Mouse (Mus musculus) limb, embryonic 15.5 days (tissue): ENCODE measurements at regions not wholly inside any gene's neighbourhood (a gene's known extent, or its start where the extent isn't known, plus 50 kb on each side); places are given as distances from the start of the nearest gene placed in this dataset.

ENCODE experiments used
- ATAC-seq: fragments of 200-750 bp; cut with Nextera tagmentation; 2 replicates; pipeline ENCODE4 v1.8.0; 2017; ENCODE audit warnings: low read depth, moderate TSS enrichment; ENCODE audit not compliant: insufficient number of reproducible peaks, low FRiP score, low TSS enrichment
- H3K27ac ChIP-seq: fragments of 300-500 bp; sonication (generic); 2 replicates; pipeline ENCODE4 v1.5.1; 2015; ENCODE audit warnings: moderate library complexity, mild to moderate bottlenecking, inconsistent platforms
- H3K27me3 ChIP-seq: fragments of 300-500 bp; sonication (generic); 2 replicates; pipeline ENCODE4 v1.6.1; 2015; ENCODE audit warnings: inconsistent platforms
- H3K36me3 ChIP-seq: fragments of 300-500 bp; sonication (generic); 2 replicates; pipeline ENCODE4 v1.6.1; 2015; ENCODE audit warnings: inconsistent platforms
- H3K4me1 ChIP-seq: fragments of 300-500 bp; sonication (generic); 2 replicates; pipeline ENCODE4 v1.6.1; 2015; ENCODE audit warnings: inconsistent platforms
- H3K4me2 ChIP-seq: fragments of 300-500 bp; sonication (generic); 2 replicates; pipeline ENCODE4 v1.6.1; 2015; ENCODE audit warnings: mild to moderate bottlenecking, inconsistent platforms
- H3K4me3 ChIP-seq: fragments of 300-500 bp; sonication (generic); 2 replicates; pipeline ENCODE4 v1.5.1; 2015; ENCODE audit warnings: mild to moderate bottlenecking, inconsistent platforms
- H3K9ac ChIP-seq: fragments of 300-500 bp; sonication (generic); 2 replicates; pipeline ENCODE4 v1.6.1; 2015; ENCODE audit warnings: inconsistent platforms
- H3K9me3 ChIP-seq: fragments of 300-500 bp; sonication (generic); 2 replicates; pipeline ENCODE4 v1.6.1; 2016; ENCODE audit warnings: inconsistent platforms
- WGBS: fragments of 180-500 bp; shearing (Covaris S2); methylation state at CpG from one replicate; pipeline ENCODE4 v1.1.7; 2015; 5-methylcytosine and 5-hydroxymethylcytosine counted together

GRCm38 (mm10) chr10:97966931-97967330 lies 240.4 kb upstream of the C030005K15Rik start:
- no peak overlapping the region for H3K4me3 ChIP-seq
- no peaks in the 10 kb centered on the region for H3K36me3 ChIP-seq
- H3K4me2 ChIP-seq: no peak overlapping the region
- no peaks in the 10 kb centered on the region for H3K27me3 ChIP-seq
- no peak overlapping the region for H3K9ac ChIP-seq
- no peak for ATAC-seq
- WGBS: 60% methylated on average over 2 of the region's 2 CpGs
- no peaks in the 10 kb centered on the region for H3K4me1 ChIP-seq
- no peak overlapping the region for H3K27ac ChIP-seq
- H3K9me3 ChIP-seq: no peaks in the 10 kb centered on the region

- Histone ChIP-seq H3K4me1 (no peaks in the 10 kb centered on the region), H3K36me3 (no peaks in the 10 kb centered on the region), H3K9ac (no peak overlapping the region), H3K4me2 (no peak overlapping the region), H3K27me3 (no peaks in the 10 kb centered on the region), H3K9me3 (no peaks in the 10 kb centered on the region), H3K4me3 (no peak overlapping the region), H3K27ac (no peak overlapping the region)
- no peak for ATAC-seq
- 51% methylated on average over 4 of the region's 4 CpGs for WGBS
These were observed 280.5 kb upstream of the C030005K15Rik start for GRCm38 (mm10) chr10:98007037-98007436.

- no peaks in the 10 kb centered on the region for H3K36me3 ChIP-seq
- no peak for ATAC-seq
- no peaks in the 10 kb centered on the region for H3K9me3 ChIP-seq
- H3K4me2 ChIP-seq: no peak overlapping the region
- H3K27me3 ChIP-seq: no peaks in the 10 kb centered on the region
- no peak overlapping the region for H3K4me3 ChIP-seq
- no peak overlapping the region for H3K27ac ChIP-seq
- 14% methylated on average over 1 of the region's 1 CpGs for WGBS
- no peak overlapping the region for H3K9ac ChIP-seq
- H3K4me1 ChIP-seq: no peaks in the 10 kb centered on the region
These were observed 281.8 kb upstream of the C030005K15Rik start for GRCm38 (mm10) chr10:98008355-98008754.

GRCm38 (mm10) chr10:98012916-98013315 lies 286.4 kb upstream of the C030005K15Rik start:
- H3K27me3 ChIP-seq: no peaks in the 10 kb centered on the region
- no peak overlapping the region for H3K4me2 ChIP-seq
- no peak for ATAC-seq
- no peaks in the 10 kb centered on the region for H3K9me3 ChIP-seq
- WGBS: 77% methylated on average over 2 of the region's 2 CpGs
- H3K27ac ChIP-seq: no peak overlapping the region
- H3K4me1 ChIP-seq: no peaks in the 10 kb centered on the region
- H3K9ac ChIP-seq: no peak overlapping the region
- H3K36me3 ChIP-seq: no peaks in the 10 kb centered on the region
- H3K4me3 ChIP-seq: no peak overlapping the region

- Histone ChIP-seq H3K9ac (no peak overlapping the region), H3K27me3 (no peaks in the 10 kb centered on the region), H3K9me3 (no peaks in the 10 kb centered on the region), H3K4me3 (no peak overlapping the region), H3K27ac (no peak overlapping the region), H3K4me2 (no peak overlapping the region), H3K4me1 (no peaks in the 10 kb centered on the region), H3K36me3 (no peaks in the 10 kb centered on the region)
- 59% methylated on average over 10 of the region's 10 CpGs for WGBS
- no peak for ATAC-seq
These were observed 288.7 kb upstream of the C030005K15Rik start for GRCm38 (mm10) chr10:98014985-98015902.

GRCm38 (mm10) chr10:98016596-98017304 lies 290.2 kb upstream of the C030005K15Rik start:
- no peak overlapping the region for H3K4me2 ChIP-seq
- H3K27ac ChIP-seq: no peak overlapping the region
- H3K9me3 ChIP-seq: no peaks in the 10 kb centered on the region
- no peaks in the 10 kb centered on the region for H3K4me1 ChIP-seq
- ATAC-seq: no peak
- H3K9ac ChIP-seq: no peak overlapping the region
- H3K4me3 ChIP-seq: no peak overlapping the region
- H3K36me3 ChIP-seq: no peaks in the 10 kb centered on the region
- WGBS: 72% methylated on average over 2 of the region's 2 CpGs
- no peaks in the 10 kb centered on the region for H3K27me3 ChIP-seq

GRCm38 (mm10) chr10:98029124-98029523 lies 302.6 kb upstream of the C030005K15Rik start:
- Histone ChIP-seq H3K4me3 (no peak overlapping the region), H3K9ac (no peak overlapping the region), H3K36me3 (no peaks in the 10 kb centered on the region), H3K4me2 (no peak overlapping the region), H3K4me1 (peaks cover 3% of the 10 kb centered on the region; the same call in 1 of the 2 replicates), H3K27me3 (no peaks in the 10 kb centered on the region), H3K9me3 (no peaks in the 10 kb centered on the region), H3K27ac (no peak overlapping the region)
- 19% methylated on average over 8 of the region's 8 CpGs for WGBS
- ATAC-seq: no peak

- Histone ChIP-seq H3K4me3 (no peak overlapping the region), H3K27ac (no peak overlapping the region), H3K9ac (no peak overlapping the region), H3K4me2 (no peak overlapping the region), H3K9me3 (no peaks in the 10 kb centered on the region), H3K36me3 (no peaks in the 10 kb centered on the region), H3K4me1 (peaks cover 3% of the 10 kb centered on the region; the same call in 1 of the 2 replicates), H3K27me3 (no peaks in the 10 kb centered on the region)
- ATAC-seq: no peak
- WGBS: 29% methylated on average over 3 of the region's 3 CpGs
These were observed 303.1 kb upstream of the C030005K15Rik start for GRCm38 (mm10) chr10:98029621-98030020.

GRCm38 (mm10) chr10:98032661-98033060 lies 306.1 kb upstream of the C030005K15Rik start:
- 96% methylated on average over 1 of the region's 1 CpGs for WGBS

GRCm38 (mm10) chr10:98041766-98042165 lies 315.2 kb upstream of the C030005K15Rik start:
- Histone ChIP-seq H3K36me3 (no peaks in the 10 kb centered on the region), H3K27ac (no peak overlapping the region), H3K4me1 (no peaks in the 10 kb centered on the region), H3K9ac (no peak overlapping the region), H3K9me3 (no peaks in the 10 kb centered on the region), H3K27me3 (no peaks in the 10 kb centered on the region), H3K4me2 (no peak overlapping the region), H3K4me3 (no peak overlapping the region)
- no peak for ATAC-seq
- WGBS: 51% methylated on average over 4 of the region's 4 CpGs

More at GRCm38 (mm10) chr10:98032661-98033060, 306.1 kb upstream of the C030005K15Rik start:
- Histone ChIP-seq H3K9me3 (no peaks in the 10 kb centered on the region), H3K4me3 (no peak overlapping the region), H3K27me3 (no peaks in the 10 kb centered on the region), H3K9ac (no peak overlapping the region), H3K4me2 (no peak overlapping the region), H3K4me1 (peaks cover 3% of the 10 kb centered on the region; the same call in 1 of the 2 replicates), H3K36me3 (no peaks in the 10 kb centered on the region), H3K27ac (no peak overlapping the region)
- no peak for ATAC-seq

GRCm38 (mm10) chr10:98043873-98044272 lies 317.3 kb upstream of the C030005K15Rik start:
- 63% methylated on average over 2 of the region's 2 CpGs for WGBS
- no peaks in the 10 kb centered on the region for H3K4me1 ChIP-seq
- ATAC-seq: no peak
- no peak overlapping the region for H3K4me2 ChIP-seq
- no peaks in the 10 kb centered on the region for H3K27me3 ChIP-seq
- no peaks in the 10 kb centered on the region for H3K9me3 ChIP-seq
- no peak overlapping the region for H3K9ac ChIP-seq
- H3K4me3 ChIP-seq: no peak overlapping the region
- no peaks in the 10 kb centered on the region for H3K36me3 ChIP-seq
- H3K27ac ChIP-seq: no peak overlapping the region

- no peaks in the 10 kb centered on the region for H3K9me3 ChIP-seq
- no peak overlapping the region for H3K9ac ChIP-seq
- no peak overlapping the region for H3K4me3 ChIP-seq
- H3K27me3 ChIP-seq: no peaks in the 10 kb centered on the region
- H3K27ac ChIP-seq: no peak overlapping the region
- no peaks in the 10 kb centered on the region for H3K36me3 ChIP-seq
- no peak overlapping the region for H3K4me2 ChIP-seq
- ATAC-seq: no peak
- H3K4me1 ChIP-seq: no peaks in the 10 kb centered on the region
These were observed 318.0 kb upstream of the C030005K15Rik start for GRCm38 (mm10) chr10:98044579-98044978.
